Mouse (Mus musculus) lung, postnatal 14 days (tissue): ENCODE results near the gene Gm4871.

Source experiments
- DNase-seq: peaks from one replicate; pipeline ENCODE4 v3.0.0; 2021

The Gm4871 gene

DNA sequence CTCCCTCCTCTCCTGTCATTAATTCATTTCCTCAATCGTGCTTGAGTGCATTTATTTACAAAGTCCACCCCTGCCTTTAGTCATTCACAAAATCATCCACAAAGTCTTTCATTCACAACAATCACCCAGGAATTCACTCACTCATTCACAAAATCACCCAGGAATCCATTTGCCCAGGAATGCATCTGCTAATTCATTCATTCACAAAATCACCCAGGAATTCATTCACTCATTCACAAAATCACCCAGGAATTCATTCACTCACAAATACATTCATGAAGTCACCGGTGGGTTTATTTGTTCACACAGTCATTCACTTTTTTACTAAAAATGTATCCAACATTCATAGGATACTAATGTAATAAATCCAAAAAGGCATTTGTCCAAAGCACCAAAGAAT lies 42.5 kb downstream of the Gm4871 start:
- DNase-seq, result no peak

DNA sequence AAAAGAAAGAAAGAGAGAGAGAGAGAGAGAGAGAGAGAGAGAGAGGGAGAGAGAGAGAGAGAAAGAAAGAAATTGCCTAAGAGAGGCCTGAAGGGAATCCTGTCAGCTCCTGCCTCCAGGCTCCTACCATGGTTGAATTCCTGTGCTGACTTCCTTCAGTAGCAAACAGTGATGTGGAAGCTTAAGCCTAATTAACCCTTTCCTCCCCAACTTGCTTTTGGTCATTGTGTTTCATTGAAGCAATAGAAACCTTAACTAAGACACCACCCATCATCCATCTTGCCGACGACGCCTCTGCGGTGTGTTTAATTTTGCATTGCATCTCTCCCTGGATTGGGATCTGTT lies 43.5 kb downstream of the Gm4871 start:
- no peak for DNase-seq

DNA sequence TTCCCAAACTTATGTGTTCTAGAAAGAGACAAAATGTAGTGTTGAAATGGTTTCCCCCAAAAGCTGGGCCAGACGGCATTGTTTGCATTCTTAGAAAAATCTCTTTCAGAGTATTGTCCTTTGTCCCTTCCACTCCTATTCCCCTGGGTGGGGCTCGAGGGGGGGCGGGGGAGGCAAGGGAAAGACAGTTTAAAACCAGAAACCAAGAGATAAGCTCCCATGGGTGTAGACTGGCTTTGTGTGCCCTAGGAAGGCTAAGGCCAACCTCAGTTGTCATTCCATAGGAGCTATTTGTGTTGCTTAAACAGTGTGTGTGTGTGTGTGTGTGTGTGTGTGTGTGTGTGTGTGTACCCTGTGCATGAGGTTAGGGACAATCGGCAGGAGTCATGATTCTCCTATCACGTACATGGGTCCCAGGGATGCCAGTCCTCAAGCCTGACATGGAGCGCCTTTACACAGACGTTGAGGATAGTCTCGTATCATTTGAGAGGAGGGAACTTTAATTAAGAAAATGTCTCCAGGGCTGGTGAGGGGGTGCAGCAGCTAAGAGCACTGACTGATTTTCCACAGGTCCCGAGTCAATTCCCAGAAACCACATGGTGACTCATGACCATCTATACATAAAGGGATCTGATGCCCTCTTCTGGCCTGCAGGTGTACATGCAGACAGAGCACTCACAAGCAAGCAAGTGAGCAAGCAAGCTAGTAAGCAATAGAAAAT lies 44.1 kb downstream of the Gm4871 start:
- DNase-seq, result peak; percentile 52

DNA sequence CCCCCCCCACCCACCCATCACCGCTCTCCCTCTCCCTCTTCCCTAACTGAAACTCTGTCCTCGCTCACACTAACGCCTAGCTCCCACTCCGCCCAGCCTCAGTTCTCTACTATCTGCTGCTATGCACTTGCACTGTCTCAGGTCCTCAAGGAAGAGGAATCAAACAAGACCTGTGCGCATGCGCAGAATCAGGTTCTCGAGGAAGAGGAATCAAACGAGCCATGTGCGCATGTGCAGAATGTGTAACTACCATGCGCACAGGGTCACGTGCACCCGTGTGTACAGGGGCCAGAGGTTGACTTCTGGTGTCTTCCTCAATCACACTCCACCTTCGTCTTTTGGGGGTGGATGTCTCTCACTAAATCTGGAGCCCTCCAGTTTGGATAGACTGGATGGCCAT lies 45.0 kb downstream of the Gm4871 start:
- no peak for DNase-seq

DNA sequence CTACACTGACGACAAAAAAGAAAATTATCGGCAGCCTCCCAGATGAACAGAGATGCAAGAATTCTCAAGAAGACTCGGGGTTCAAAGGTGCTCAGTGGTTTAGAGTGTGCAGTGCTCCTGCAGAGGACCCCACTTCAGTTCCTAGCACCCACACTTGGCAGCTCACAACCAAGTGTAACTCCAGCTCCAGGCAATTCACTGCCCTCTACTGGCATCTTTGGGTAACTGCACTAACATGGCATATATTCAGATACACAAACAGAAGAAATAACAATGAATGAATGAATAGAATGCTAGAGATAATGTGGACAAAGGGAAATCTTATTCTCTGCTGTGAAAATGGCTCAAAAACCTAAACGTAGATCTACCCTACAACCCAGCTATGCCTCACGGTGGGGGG lies 47.7 kb downstream of the Gm4871 start:
- no peak for DNase-seq

DNA sequence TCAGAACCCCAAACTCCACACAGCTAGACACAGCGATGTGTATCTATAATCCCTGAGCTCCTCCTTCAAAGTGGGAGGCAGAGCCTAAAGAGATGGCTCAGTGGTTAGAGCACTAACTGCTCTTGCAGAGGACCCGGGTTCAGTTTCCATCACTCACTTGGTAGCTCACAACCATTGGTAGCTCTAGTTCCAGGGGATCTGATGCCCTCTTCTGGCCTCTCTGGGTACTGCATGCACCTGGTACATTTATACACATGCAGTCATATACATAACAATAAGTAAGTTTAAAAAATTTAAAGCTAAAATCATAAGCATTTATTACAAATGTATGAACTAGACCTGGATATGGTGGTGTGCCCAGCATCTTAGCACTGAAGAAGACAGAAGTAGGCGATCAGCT lies 49.3 kb downstream of the Gm4871 start:
- DNase-seq, result no peak
